9 mouse cellular contexts compared by ENCODE assay signal in genomic region chr9:57659774-57660173, GRCm38 (mm10). TPM values are rescaled to one million over a fixed set of nuclear protein-coding genes. Genes with fewer than 3 reads are reported as not detected.
DNase-seq lines count a peak whose midpoint lies in the region; ATAC-seq and TF ChIP-seq lines count a peak whose summit lies in the region.
"Had no signal": no experiment of that assay in that cellular context is flagged by ENCODE, and none has a peak within 500 bp of the region (broad histone marks: within the 10 kb centered on the region; RNA-seq: fewer than 3 reads in every experiment).

No protein-coding gene starts in this region.

- no peaks in the 10 kb centered on the region for H3K79me2 ChIP-seq in CH12.LX (replicated peaks; ENCODE audit: control insufficient read depth, extremely low read depth, insufficient read depth, poor library complexity, severe bottlenecking)

- DNase-seq in CH12.LX (ENCODE audit: extremely low read depth), result peak; percentile 84
- peak; percentile 68 for DNase-seq in adrenal gland, adult 8-10 months
- peak; percentile 83 for DNase-seq in embryo, embryonic 11 days
- DNase-seq in heart, adult 9 months (ENCODE audit: low spot score in 2 of 2), result peak; percentile 64 to 76
- peak; percentile 88 for DNase-seq in kidney, postnatal 0 days (ENCODE audit: low spot score)
- DNase-seq in liver, embryonic 14.5 days (ENCODE audit: low read depth in 3 of 3, low spot score in 3 of 3), result peak; percentile 60 to 79 (median 66)
- peak; percentile 61 for DNase-seq in ovary, postnatal 36 days (ENCODE audit: low spot score)
- DNase-seq in urinary bladder, postnatal 25 days (ENCODE audit: low spot score), result peak; percentile 61

- peak; percentile 36 to 96; a peak in 2 of 4 replicates for TF ChIP-seq CTCF in CH12.LX (conservative IDR thresholded peaks at IDR 0.05 in 1 of 2, IDR thresholded peaks at IDR 0.05 in 1 of 2; ENCODE audit: low read depth in 2 of 2, low read length in 2 of 2)
- TF ChIP-seq CTCF in kidney, postnatal 0 days (IDR thresholded peaks at IDR 0.05; ENCODE audit: low read depth), result peak; percentile 92
- peak; percentile 90 for TF ChIP-seq CTCF in liver, embryonic 14.5 days (IDR thresholded peaks at IDR 0.05; ENCODE audit: low read depth)

- H3K36me3 ChIP-seq in CH12.LX (replicated peaks in 1 of 2; ENCODE audit: control insufficient read depth in 1 of 2, insufficient read depth in 1 of 2, low read length in 1 of 2), result no peaks in the 10 kb centered on the region
- H3K36me3 ChIP-seq in kidney, postnatal 0 days (ENCODE audit: insufficient read depth, low read length), result no peaks in the 10 kb centered on the region
- H3K36me3 ChIP-seq in liver, embryonic 14.5 days (replicated peaks; ENCODE audit: control insufficient read depth, insufficient read depth, low read depth), result no peaks in the 10 kb centered on the region

- 26% methylated on average over 4 of the region's 4 CpGs for WGBS in kidney, postnatal 0 days
- 19% methylated on average over 4 of the region's 4 CpGs for WGBS in liver, embryonic 14.5 days (ENCODE audit: insufficient replicate concordance)

- in situ Hi-C loops in CH12.LX (cut with MboI; ENCODE audit: low pct_ligation_motif_present, low pct_unique_long_range_greater_than_20kb, low sequenced_read_pairs), result loop anchor here (5.0 to 10.0 kb wide), 2 partner anchors 67 to 335 kb away; no protein-coding TSS in a partner anchor

- H3K27me3 ChIP-seq in CH12.LX (replicated peaks), result peaks cover 4% of the 10 kb centered on the region
- no peaks in the 10 kb centered on the region for H3K27me3 ChIP-seq in kidney, postnatal 0 days (ENCODE audit: insufficient read depth, low read length)
- H3K27me3 ChIP-seq in liver, embryonic 14.5 days (ENCODE audit: control insufficient read depth, insufficient read depth, low read length), result no peaks in the 10 kb centered on the region

- H3K9ac ChIP-seq in CH12.LX (ENCODE audit: insufficient read depth, low read depth), result no peak overlapping the region
- H3K9ac ChIP-seq in kidney, postnatal 0 days (ENCODE audit: low read depth, low read length), result no peak overlapping the region
- no peak overlapping the region for H3K9ac ChIP-seq in liver, embryonic 14.5 days (replicated peaks)

- peak overlapping the region; percentile 25; the same call in 1 of the 2 replicates for H3K4me2 ChIP-seq in CH12.LX (ENCODE audit: insufficient read depth, low read depth, poor library complexity, severe bottlenecking)
- no peak overlapping the region for H3K4me2 ChIP-seq in kidney, postnatal 0 days (ENCODE audit: low read length)
- H3K4me2 ChIP-seq in liver, embryonic 14.5 days (ENCODE audit: low read depth), result no peak overlapping the region

- TF ChIP-seq EP300 in CH12.LX (IDR thresholded peaks at IDR 0.05; ENCODE audit: low read length), result no peak
- no peak for TF ChIP-seq EP300 in liver, embryonic 14.5 days (IDR thresholded peaks at IDR 0.05; ENCODE audit: low read depth)

- ATAC-seq in kidney, postnatal 0 days (replicated peaks; ENCODE audit: low FRiP score, low read depth), result peak; percentile 63; the same call in 1 of the 2 replicates
- ATAC-seq in liver, embryonic 14.5 days (ENCODE audit: insufficient read depth), result peak; percentile 64; the same call in 1 of the 2 replicates

- no peak for TF ChIP-seq POLR2A in CH12.LX (IDR thresholded peaks at IDR 0.05; ENCODE audit: low read depth, low read length)

- no peak overlapping the region for H3K27ac ChIP-seq in CH12.LX (ENCODE audit: insufficient read depth, low read depth)
- H3K27ac ChIP-seq in kidney, postnatal 0 days, result no peak overlapping the region
- no peak overlapping the region for H3K27ac ChIP-seq in liver, embryonic 14.5 days

- H3K9me3 ChIP-seq in CH12.LX (replicated peaks; ENCODE audit: low read length), result peaks cover 5% of the 10 kb centered on the region
- H3K9me3 ChIP-seq in kidney, postnatal 0 days (replicated peaks; ENCODE audit: low read length), result no peaks in the 10 kb centered on the region
- H3K9me3 ChIP-seq in liver, embryonic 14.5 days (ENCODE audit: control insufficient read depth, low read length), result no peaks in the 10 kb centered on the region

- H3K4me1 ChIP-seq in CH12.LX (ENCODE audit: control insufficient read depth in 1 of 2, insufficient read depth in 2 of 2), result peaks cover 0 to 8% of the 10 kb centered on the region in 2 experiments; a peak in 2 of 4 replicates
- no peaks in the 10 kb centered on the region for H3K4me1 ChIP-seq in kidney, postnatal 0 days (replicated peaks; ENCODE audit: insufficient read depth, low read length)
- H3K4me1 ChIP-seq in liver, embryonic 14.5 days (replicated peaks; ENCODE audit: control insufficient read depth in 2 of 2, insufficient read depth in 2 of 2, low read length in 1 of 2), result peaks cover 10 to 22% of the 10 kb centered on the region in 2 experiments

- TF ChIP-seq RAD21 in CH12.LX (IDR thresholded peaks at IDR 0.05; ENCODE audit: low read depth, low read length), result peak; percentile 95

- dilution Hi-C loops in CH12.LX (cut with MboI; ENCODE audit: extremely low pct_ligation_motif_present, extremely low pct_unique_long_range_greater_than_20kb, low sequenced_read_pairs), result no loop called here

- no peak overlapping the region for H3K4me3 ChIP-seq in CH12.LX (replicated peaks in 1 of 3; ENCODE audit: low read depth in 2 of 3, low read length in 2 of 3, poor library complexity in 1 of 3)
- no peak overlapping the region for H3K4me3 ChIP-seq in kidney, postnatal 0 days (replicated peaks; ENCODE audit: low read depth, low read length)
- no peak overlapping the region for H3K4me3 ChIP-seq in liver, embryonic 14.5 days (ENCODE audit: insufficient read depth in 1 of 2, low read depth in 2 of 2, low read length in 2 of 2)

TF ChIP-seq in CH12.LX, 34 proteins besides CTCF, POLR2A, EP300 and RAD21:
- 0 out of 2 replicates have a peak, but pooled peaks have one; percentile 21 for TF ChIP-seq HCFC1 (IDR thresholded peaks at IDR 0.05; ENCODE audit: low read depth, low read length)
- TF ChIP-seq MXI1 (IDR thresholded peaks at IDR 0.05; ENCODE audit: low read depth, low read length), result no peak
- peak; percentile 92 for TF ChIP-seq SMC3 (IDR thresholded peaks at IDR 0.05; ENCODE audit: low read depth, low read length)
- TF ChIP-seq NELFE (IDR thresholded peaks at IDR 0.05; ENCODE audit: low read depth, low read length), result peak; percentile 15; the same call in 1 of the 2 replicates
- peak; percentile 58 for TF ChIP-seq ZC3H11A (IDR thresholded peaks at IDR 0.05; ENCODE audit: low read depth, low read length)
- TF ChIP-seq MYC (IDR thresholded peaks at IDR 0.05; ENCODE audit: low read depth, low read length), result 0 out of 2 replicates have a peak, but pooled peaks have one; percentile 34
- TF ChIP-seq IRF4 (IDR thresholded peaks at IDR 0.05; ENCODE audit: low read depth, low read length), result no peak
- TF ChIP-seq TCF12 (IDR thresholded peaks at IDR 0.05; ENCODE audit: low read depth, low read length), result 0 out of 2 replicates have a peak, but pooled peaks have one; percentile 19
- 0 out of 2 replicates have a peak, but pooled peaks have one; percentile 19 for TF ChIP-seq ELF1 (IDR thresholded peaks at IDR 0.05; ENCODE audit: low read depth, low read length)

RNA-seq across cellular contexts. Expression of gene Csk, which starts 6.3 kb away (rescaled TPM):
- 111 and 122 TPM in 2 replicates for total RNA-seq in CH12.LX (2012; rRNA removed)
- 111 and 125 TPM in 2 replicates for total RNA-seq in CH12.LX (2014; rRNA removed)
- 139 and 153 TPM in 2 replicates for polyA plus RNA-seq in CH12.LX (2012; ENCODE audit: insufficient read length, low read depth)
- 100 to 1,000 TPM in 1 of 4 experiments, 10 to 100 TPM in 3; 78.2 to 121 (median 82.4) TPM for total RNA-seq in adrenal gland, adult 8-10 months (2022)
- polyA plus RNA-seq in kidney, postnatal 0 days (2015; fragmentation: Nextera tagmentation; extraction: Ambion mirVana), result 23.9 and 25.2 TPM in 2 replicates
- 22.7 and 26.3 TPM in 2 replicates for polyA plus RNA-seq in liver, embryonic 14.5 days (2012; rRNA removed)
- polyA plus RNA-seq in liver, embryonic 14.5 days (2014; fragmentation: Nextera tagmentation; extraction: Ambion mirVana), result 11.1 and 13.8 TPM in 2 replicates

RNA-seq across cellular contexts. Expression of gene Cyp1a2, which starts 23.7 kb away (rescaled TPM):
- total RNA-seq in CH12.LX (2012; rRNA removed) (not detected in 2 replicates), CH12.LX (2014; rRNA removed) (not detected in 2 replicates)
- polyA plus RNA-seq in CH12.LX (2012; ENCODE audit: insufficient read length, low read depth), result not detected in 2 replicates
- total RNA-seq in adrenal gland, adult 8-10 months (2022), result under 1 TPM in 2 of 4 experiments, not detected in 2; 0.19 to 0.49 TPM
- not detected in 2 replicates for polyA plus RNA-seq in kidney, postnatal 0 days (2015; fragmentation: Nextera tagmentation; extraction: Ambion mirVana)
- polyA plus RNA-seq in liver, embryonic 14.5 days (2012; rRNA removed), result 0.06 and 0.11 TPM in 2 replicates
- polyA plus RNA-seq in liver, embryonic 14.5 days (2014; fragmentation: Nextera tagmentation; extraction: Ambion mirVana), result 0.11 and 0.18 TPM in 2 replicates
- total RNA-seq: layer of hippocampus, postnatal 25 days had no signal

RNA-seq across cellular contexts. Expression of gene Cyp1a1, which starts 28.0 kb away (rescaled TPM):
- total RNA-seq in CH12.LX (2012; rRNA removed) (0.08 and 0.13 TPM in 2 replicates), CH12.LX (2014; rRNA removed) (0.11 and 0.19 TPM in 2 replicates)
- polyA plus RNA-seq in CH12.LX (2012; ENCODE audit: insufficient read length, low read depth), result not detected in 2 replicates
- total RNA-seq in adrenal gland, adult 8-10 months (2022), result under 1 TPM in 2 of 4 experiments, not detected in 2; 0.11 to 0.49 TPM
- polyA plus RNA-seq in kidney, postnatal 0 days (2015; fragmentation: Nextera tagmentation; extraction: Ambion mirVana), result 0.29 and 0.34 TPM in 2 replicates
- polyA plus RNA-seq in liver, embryonic 14.5 days (2012; rRNA removed), result 0.13 and 0.15 TPM in 2 replicates
- not detected in 2 replicates for polyA plus RNA-seq in liver, embryonic 14.5 days (2014; fragmentation: Nextera tagmentation; extraction: Ambion mirVana)

RNA-seq across cellular contexts. Expression of gene Lman1l, which starts 39.2 kb away (rescaled TPM):
- 0.08 TPM in 1 of 2 replicates, not detected in the other for total RNA-seq in CH12.LX (2012; rRNA removed)
- total RNA-seq in CH12.LX (2014; rRNA removed), result not detected in 2 replicates
- 0.19 and 0.29 TPM in 2 replicates for polyA plus RNA-seq in CH12.LX (2012; ENCODE audit: insufficient read length, low read depth)
- not detected for total RNA-seq in adrenal gland, adult 8-10 months (2022)
- not detected in 2 replicates for polyA plus RNA-seq in kidney, postnatal 0 days (2015; fragmentation: Nextera tagmentation; extraction: Ambion mirVana)
- polyA plus RNA-seq in liver, embryonic 14.5 days (2012; rRNA removed), result not detected in 2 replicates
- polyA plus RNA-seq in liver, embryonic 14.5 days (2014; fragmentation: Nextera tagmentation; extraction: Ambion mirVana), result not detected in 2 replicates
- total RNA-seq: layer of hippocampus, postnatal 25 days had no signal

RNA-seq across cellular contexts. Expression of gene Edc3, which starts 48.6 kb away (rescaled TPM):
- total RNA-seq in CH12.LX (2012; rRNA removed), result 9.6 and 10.6 TPM in 2 replicates
- total RNA-seq in CH12.LX (2014; rRNA removed), result 10.9 and 13.6 TPM in 2 replicates
- 24.1 and 27.9 TPM in 2 replicates for polyA plus RNA-seq in CH12.LX (2012; ENCODE audit: insufficient read length, low read depth)
- total RNA-seq in adrenal gland, adult 8-10 months (2022), result 10 to 100 TPM; 10.4 to 11.4 (median 10.8) TPM
- 23.1 and 26.4 TPM in 2 replicates for polyA plus RNA-seq in kidney, postnatal 0 days (2015; fragmentation: Nextera tagmentation; extraction: Ambion mirVana)
- polyA plus RNA-seq in liver, embryonic 14.5 days (2012; rRNA removed), result 6.9 and 7.2 TPM in 2 replicates
- 10.3 and 12.8 TPM in 2 replicates for polyA plus RNA-seq in liver, embryonic 14.5 days (2014; fragmentation: Nextera tagmentation; extraction: Ambion mirVana)
